Mouse (Mus musculus): Measurements from ENCODE around the gene Syna.
A peak's percentile ranks its signal among the peaks of the same experiment; 100 is the strongest.

Syna gene

GRCm38 (mm10) chr5:134560071-134560449 lies at the start of gene Syna:
TSS of gene Syna (minus strand) at chr5:134560171.
- DNase-seq (ENCODE audit: low read depth, low spot score) = no peak

- no peak for DNase-seq (ENCODE audit: low read depth, low spot score)
Measured at GRCm38 (mm10) chr5:134607121-134607520, 47.1 kb upstream of the Syna start.

GRCm38 (mm10) chr5:134606314-134606713 lies 46.3 kb upstream of the Syna start:
- no peak for DNase-seq (ENCODE audit: low read depth, low spot score)

- DNase-seq (ENCODE audit: low read depth, low spot score) = no peak
Measured at GRCm38 (mm10) chr5:134604376-134604775, 44.4 kb upstream of the Syna start.

GRCm38 (mm10) chr5:134597711-134598110 lies 37.7 kb upstream of the Syna start:
- DNase-seq (ENCODE audit: low read depth, low spot score) = no peak

GRCm38 (mm10) chr5:134593093-134593492 lies 33.1 kb upstream of the Syna start:
- no peak for DNase-seq (ENCODE audit: low read depth, low spot score)

- no peak for DNase-seq (ENCODE audit: low read depth, low spot score)
Measured at GRCm38 (mm10) chr5:134592026-134592581, 32.1 kb upstream of the Syna start.

GRCm38 (mm10) chr5:134589900-134590299 lies 29.9 kb upstream of the Syna start:
- no peak for DNase-seq (ENCODE audit: low read depth, low spot score)

- no peak for DNase-seq (ENCODE audit: low read depth, low spot score)
Measured at GRCm38 (mm10) chr5:134584798-134585197, 24.8 kb upstream of the Syna start.

- DNase-seq (ENCODE audit: low read depth, low spot score) = no peak
Measured at GRCm38 (mm10) chr5:134583884-134584213, 23.9 kb upstream of the Syna start.

GRCm38 (mm10) chr5:134583006-134583883 lies 23.3 kb upstream of the Syna start:
- no peak for DNase-seq (ENCODE audit: low read depth, low spot score)

GRCm38 (mm10) chr5:134582221-134582907 lies 22.4 kb upstream of the Syna start:
- DNase-seq (ENCODE audit: low read depth, low spot score) = peak; percentile 98

- DNase-seq (ENCODE audit: low read depth, low spot score) = no peak
Measured at GRCm38 (mm10) chr5:134581146-134581545, 21.2 kb upstream of the Syna start, which contains the start of gene Rfc2. TSS of gene Rfc2 (plus strand) at chr5:134581366.

GRCm38 (mm10) chr5:134579135-134579534 lies 19.2 kb upstream of the Syna start:
- no peak for DNase-seq (ENCODE audit: low read depth, low spot score)

GRCm38 (mm10) chr5:134577534-134577933 lies 17.6 kb upstream of the Syna start:
- DNase-seq (ENCODE audit: low read depth, low spot score) = no peak

- DNase-seq (ENCODE audit: low read depth, low spot score) = no peak
Measured at GRCm38 (mm10) chr5:134576517-134577220, 16.7 kb upstream of the Syna start.

GRCm38 (mm10) chr5:134575833-134576232 lies 15.9 kb upstream of the Syna start:
- DNase-seq (ENCODE audit: low read depth, low spot score) = no peak

GRCm38 (mm10) chr5:134572508-134573214 lies 12.7 kb upstream of the Syna start:
- no peak for DNase-seq (ENCODE audit: low read depth, low spot score)

GRCm38 (mm10) chr5:134571730-134572507 lies 11.9 kb upstream of the Syna start:
- peak; percentile 62 for DNase-seq (ENCODE audit: low read depth, low spot score)

- DNase-seq (ENCODE audit: low read depth, low spot score) = no peak
Measured at GRCm38 (mm10) chr5:134568964-134569491, 9.1 kb upstream of the Syna start.
